Mouse (Mus musculus): ENCODE measurements around the gene Tiam1. TPM values are rescaled to one million over a fixed set of nuclear protein-coding genes. Genes with fewer than 3 reads are reported as not detected.

Tiam1 gene
- polyA plus RNA-seq, 1 experiment from 2014 or later = 7.4 TPM

- Histone ChIP-seq H3K27me3 (replicated peaks; ENCODE audit: control insufficient read depth, insufficient read depth, low read length) (no peaks in the 10 kb centered on the region), H3K9ac (ENCODE audit: low read depth, low read length) (no peak overlapping the region), H3K4me1 (ENCODE audit: control insufficient read depth, insufficient read depth, low read length) (peaks cover 7% of the 10 kb centered on the region; the same call in 1 of the 2 replicates), H3K27ac (ENCODE audit: low read length) (no peak overlapping the region), H3K9me3 (ENCODE audit: control insufficient read depth, low read length) (no peaks in the 10 kb centered on the region), H3K4me3 (ENCODE audit: low read length) (no peak overlapping the region), H3K36me3 (ENCODE audit: control insufficient read depth, insufficient read depth, low read length) (no peaks in the 10 kb centered on the region), H3K4me2 (ENCODE audit: low read depth, low read length) (no peak overlapping the region)
- ATAC-seq = no peak
- WGBS = 46% methylated on average over 9 of the region's 9 CpGs
Measured at GRCm38 (mm10) chr16:89817301-89817700, 326.3 kb downstream of the Tiam1 start.

- Histone ChIP-seq H3K9ac (ENCODE audit: low read depth, low read length) (no peak overlapping the region), H3K9me3 (ENCODE audit: control insufficient read depth, low read length) (no peaks in the 10 kb centered on the region), H3K4me3 (ENCODE audit: low read length) (no peak overlapping the region), H3K36me3 (ENCODE audit: control insufficient read depth, insufficient read depth, low read length) (no peaks in the 10 kb centered on the region), H3K27ac (ENCODE audit: low read length) (no peak overlapping the region), H3K4me1 (ENCODE audit: control insufficient read depth, insufficient read depth, low read length) (peaks cover 7% of the 10 kb centered on the region; the same call in 1 of the 2 replicates), H3K27me3 (replicated peaks; ENCODE audit: control insufficient read depth, insufficient read depth, low read length) (no peaks in the 10 kb centered on the region), H3K4me2 (ENCODE audit: low read depth, low read length) (no peak overlapping the region)
- no peak for ATAC-seq
- 49% methylated on average over 13 of the region's 13 CpGs for WGBS
Measured at GRCm38 (mm10) chr16:89816506-89817172, 326.9 kb downstream of the Tiam1 start.

- Histone ChIP-seq H3K9ac (ENCODE audit: low read depth, low read length) (no peak overlapping the region), H3K4me1 (ENCODE audit: control insufficient read depth, insufficient read depth, low read length) (peaks cover 6% of the 10 kb centered on the region; the same call in 1 of the 2 replicates), H3K27me3 (replicated peaks; ENCODE audit: control insufficient read depth, insufficient read depth, low read length) (no peaks in the 10 kb centered on the region), H3K9me3 (ENCODE audit: control insufficient read depth, low read length) (no peaks in the 10 kb centered on the region), H3K4me2 (ENCODE audit: low read depth, low read length) (no peak overlapping the region), H3K4me3 (ENCODE audit: low read length) (no peak overlapping the region), H3K27ac (ENCODE audit: low read length) (no peak overlapping the region), H3K36me3 (ENCODE audit: control insufficient read depth, insufficient read depth, low read length) (no peaks in the 10 kb centered on the region)
- WGBS = 84% methylated on average over 9 of the region's 9 CpGs
- no peak for ATAC-seq
Measured at GRCm38 (mm10) chr16:89813536-89813935, 330.0 kb downstream of the Tiam1 start.

GRCm38 (mm10) chr16:89812891-89813290 lies 330.7 kb downstream of the Tiam1 start:
- no peaks in the 10 kb centered on the region for H3K27me3 ChIP-seq (replicated peaks; ENCODE audit: control insufficient read depth, insufficient read depth, low read length)
- no peak for ATAC-seq
- no peak overlapping the region for H3K9ac ChIP-seq (ENCODE audit: low read depth, low read length)
- WGBS = 85% methylated on average over 12 of the region's 12 CpGs
- H3K4me1 ChIP-seq (ENCODE audit: control insufficient read depth, insufficient read depth, low read length) = no peaks in the 10 kb centered on the region; the same call in 1 of the 2 replicates
- no peaks in the 10 kb centered on the region for H3K36me3 ChIP-seq (ENCODE audit: control insufficient read depth, insufficient read depth, low read length)
- no peaks in the 10 kb centered on the region for H3K9me3 ChIP-seq (ENCODE audit: control insufficient read depth, low read length)
- no peak overlapping the region for H3K4me2 ChIP-seq (ENCODE audit: low read depth, low read length)
- H3K4me3 ChIP-seq (ENCODE audit: low read length) = no peak overlapping the region
- no peak overlapping the region for H3K27ac ChIP-seq (ENCODE audit: low read length)

- Histone ChIP-seq H3K4me1 (ENCODE audit: control insufficient read depth, insufficient read depth, low read length) (no peaks in the 10 kb centered on the region), H3K4me2 (ENCODE audit: low read depth, low read length) (no peak overlapping the region), H3K9me3 (ENCODE audit: control insufficient read depth, low read length) (no peaks in the 10 kb centered on the region), H3K27me3 (replicated peaks; ENCODE audit: control insufficient read depth, insufficient read depth, low read length) (no peaks in the 10 kb centered on the region), H3K9ac (ENCODE audit: low read depth, low read length) (no peak overlapping the region), H3K27ac (ENCODE audit: low read length) (no peak overlapping the region), H3K36me3 (ENCODE audit: control insufficient read depth, insufficient read depth, low read length) (no peaks in the 10 kb centered on the region), H3K4me3 (ENCODE audit: low read length) (no peak overlapping the region)
- no peak for ATAC-seq
- 89% methylated on average over 6 of the region's 6 CpGs for WGBS
Measured at GRCm38 (mm10) chr16:89810398-89810797, 333.2 kb downstream of the Tiam1 start.

- no peaks in the 10 kb centered on the region for H3K9me3 ChIP-seq (ENCODE audit: control insufficient read depth, low read length)
- no peak overlapping the region for H3K9ac ChIP-seq (ENCODE audit: low read depth, low read length)
- no peak for ATAC-seq
- H3K4me3 ChIP-seq (ENCODE audit: low read length) = no peak overlapping the region
- H3K27ac ChIP-seq (ENCODE audit: low read length) = no peak overlapping the region
- 72% methylated on average over 13 of the region's 13 CpGs for WGBS
- no peaks in the 10 kb centered on the region for H3K4me1 ChIP-seq (ENCODE audit: control insufficient read depth, insufficient read depth, low read length)
- no peak overlapping the region for H3K4me2 ChIP-seq (ENCODE audit: low read depth, low read length)
- H3K36me3 ChIP-seq (ENCODE audit: control insufficient read depth, insufficient read depth, low read length) = 0 out of 2 replicates have a peak, but pooled peaks cover 5% of the 10 kb centered on the region
- no peaks in the 10 kb centered on the region for H3K27me3 ChIP-seq (replicated peaks; ENCODE audit: control insufficient read depth, insufficient read depth, low read length)
Measured at GRCm38 (mm10) chr16:89808168-89808567, 335.4 kb downstream of the Tiam1 start.

- no peaks in the 10 kb centered on the region for H3K9me3 ChIP-seq (ENCODE audit: control insufficient read depth, low read length)
- H3K4me1 ChIP-seq (ENCODE audit: control insufficient read depth, insufficient read depth, low read length) = no peaks in the 10 kb centered on the region
- H3K9ac ChIP-seq (ENCODE audit: low read depth, low read length) = no peak overlapping the region
- no peak overlapping the region for H3K4me2 ChIP-seq (ENCODE audit: low read depth, low read length)
- WGBS = 74% methylated on average over 8 of the region's 8 CpGs
- no peak overlapping the region for H3K4me3 ChIP-seq (ENCODE audit: low read length)
- ATAC-seq = no peak
- H3K27me3 ChIP-seq (replicated peaks; ENCODE audit: control insufficient read depth, insufficient read depth, low read length) = no peaks in the 10 kb centered on the region
- H3K27ac ChIP-seq (ENCODE audit: low read length) = no peak overlapping the region
- 0 out of 2 replicates have a peak, but pooled peaks cover 5% of the 10 kb centered on the region for H3K36me3 ChIP-seq (ENCODE audit: control insufficient read depth, insufficient read depth, low read length)
Measured at GRCm38 (mm10) chr16:89805946-89806345, 337.6 kb downstream of the Tiam1 start.

GRCm38 (mm10) chr16:89805210-89805609 lies 338.4 kb downstream of the Tiam1 start:
- Histone ChIP-seq H3K4me1 (ENCODE audit: control insufficient read depth, insufficient read depth, low read length) (no peaks in the 10 kb centered on the region), H3K36me3 (ENCODE audit: control insufficient read depth, insufficient read depth, low read length) (0 out of 2 replicates have a peak, but pooled peaks cover 5% of the 10 kb centered on the region)
- 93% methylated on average over 12 of the region's 12 CpGs for WGBS

GRCm38 (mm10) chr16:89801493-89801892 lies 342.1 kb downstream of the Tiam1 start:
- no peak overlapping the region for H3K27ac ChIP-seq (ENCODE audit: low read length)
- no peak overlapping the region for H3K4me2 ChIP-seq (ENCODE audit: low read depth, low read length)
- 0 out of 2 replicates have a peak, but pooled peaks cover 5% of the 10 kb centered on the region for H3K36me3 ChIP-seq (ENCODE audit: control insufficient read depth, insufficient read depth, low read length)
- whole genome bisulfite sequencing = 87% methylated on average over 5 of the region's 5 CpGs
- no peak overlapping the region for H3K9ac ChIP-seq (ENCODE audit: low read depth, low read length)
- peaks cover 4% of the 10 kb centered on the region; the same call in 1 of the 2 replicates for H3K4me1 ChIP-seq (ENCODE audit: control insufficient read depth, insufficient read depth, low read length)
- no peak overlapping the region for H3K4me3 ChIP-seq (ENCODE audit: low read length)
- no peak for ATAC-seq
- no peaks in the 10 kb centered on the region for H3K27me3 ChIP-seq (replicated peaks; ENCODE audit: control insufficient read depth, insufficient read depth, low read length)
- H3K9me3 ChIP-seq (ENCODE audit: control insufficient read depth, low read length) = no peaks in the 10 kb centered on the region

More at GRCm38 (mm10) chr16:89805210-89805609, 338.4 kb downstream of the Tiam1 start:
- ATAC-seq = no peak
- Histone ChIP-seq H3K27me3 (replicated peaks; ENCODE audit: control insufficient read depth, insufficient read depth, low read length) (no peaks in the 10 kb centered on the region), H3K27ac (ENCODE audit: low read length) (no peak overlapping the region), H3K9me3 (ENCODE audit: control insufficient read depth, low read length) (no peaks in the 10 kb centered on the region), H3K9ac (ENCODE audit: low read depth, low read length) (no peak overlapping the region), H3K4me2 (ENCODE audit: low read depth, low read length) (no peak overlapping the region), H3K4me3 (ENCODE audit: low read length) (no peak overlapping the region)
